Mouse (Mus musculus) ES-E14 (cell line): ENCODE results near the gene Ssna1.

Experiments used
- HCFC1 ChIP-seq: IDR thresholded peaks from 2 replicates; pipeline ENCODE4 v1.6.1; 2012; ENCODE audit warnings: low read length, inconsistent platforms, borderline replicate concordance; ENCODE audit not compliant: insufficient read depth
- MAFK ChIP-seq: IDR thresholded peaks from 2 replicates; pipeline ENCODE4 v1.6.1; 2014; ENCODE audit warnings: mild to moderate bottlenecking, low read depth, low read length, inconsistent platforms; ENCODE audit not compliant: insufficient read depth
- ZC3H11A ChIP-seq: IDR thresholded peaks from 2 replicates; pipeline ENCODE4 v1.6.1; 2012; ENCODE audit warnings: low read depth, mild to moderate bottlenecking, inconsistent platforms, low read length, borderline replicate concordance
- ZNF384 ChIP-seq: IDR thresholded peaks from 2 replicates; pipeline ENCODE4 v1.6.1; 2012; ENCODE audit warnings: low read depth, low read length, inconsistent platforms

DNA sequence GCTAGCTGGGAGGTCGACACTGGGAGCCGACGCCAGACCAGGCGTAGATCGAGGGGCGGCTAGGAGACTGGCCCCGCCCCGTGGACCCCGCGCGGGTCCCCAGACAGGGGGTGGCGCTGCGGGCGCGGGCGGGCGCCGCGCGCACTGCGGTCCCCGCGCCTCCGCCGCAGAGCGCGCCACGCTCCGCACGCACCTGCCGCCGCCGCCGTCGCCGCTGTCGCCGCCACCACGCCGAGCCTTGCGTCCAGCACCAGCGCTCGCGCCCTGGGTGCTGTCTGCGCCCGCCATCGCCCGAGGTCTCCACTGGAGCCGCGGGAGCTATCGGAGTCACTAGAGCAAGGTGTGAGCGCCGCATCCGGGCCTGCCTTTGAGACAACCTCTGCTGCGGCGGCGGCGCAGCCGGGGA lies 30.1 kb downstream of the Ssna1 start, which contains the start of the genes Rnf208 and Cysrt1:
- no peak for TF ChIP-seq ZNF384
- TF ChIP-seq ZC3H11A = no peak
- TF ChIP-seq MAFK = no peak
- TF ChIP-seq HCFC1 = no peak
